Mouse (Mus musculus): ENCODE measurements around the gene Fmo5. TPM values are rescaled to one million over a fixed set of nuclear protein-coding genes. Genes with fewer than 3 reads are reported as not detected.

Gene Fmo5
- polyA plus RNA-seq, 1 experiment from 2014 or later = 2.8 TPM

- no peaks in the 10 kb centered on the region for H3K9me3 ChIP-seq (replicated peaks; ENCODE audit: control insufficient read depth, low read length)
- no peak for ATAC-seq (replicated peaks; ENCODE audit: insufficient number of reproducible peaks, low FRiP score, low TSS enrichment)
- no peak overlapping the region for H3K4me2 ChIP-seq
- 83% methylated on average over 3 of the region's 3 CpGs for WGBS (ENCODE audit: insufficient replicate concordance)
- no peak overlapping the region for H3K4me3 ChIP-seq (ENCODE audit: low read depth, low read length)
- H3K27ac ChIP-seq (ENCODE audit: low read depth, low read length) = no peak overlapping the region
- peaks cover 2% of the 10 kb centered on the region; the same call in 1 of the 2 replicates for H3K27me3 ChIP-seq (ENCODE audit: control insufficient read depth, insufficient read depth, low read length)
- peaks cover 6% of the 10 kb centered on the region; the same call in 1 of the 2 replicates for H3K4me1 ChIP-seq (ENCODE audit: control insufficient read depth, insufficient read depth, low read length)
- H3K9ac ChIP-seq (ENCODE audit: low read depth, low read length) = no peak overlapping the region
- H3K36me3 ChIP-seq (ENCODE audit: control insufficient read depth, insufficient read depth, low read length) = no peaks in the 10 kb centered on the region
Measured at GRCm38 (mm10) chr3:97678416-97678815, 49.8 kb downstream of the Fmo5 start.

GRCm38 (mm10) chr3:97680631-97681320 lies 52.2 kb downstream of the Fmo5 start:
- Histone ChIP-seq H3K4me2 (peak overlapping the region; percentile 90), H3K27me3 (ENCODE audit: control insufficient read depth, insufficient read depth, low read length) (peaks cover 2% of the 10 kb centered on the region; the same call in 1 of the 2 replicates), H3K36me3 (ENCODE audit: control insufficient read depth, insufficient read depth, low read length) (no peaks in the 10 kb centered on the region), H3K4me1 (ENCODE audit: control insufficient read depth, insufficient read depth, low read length) (peaks cover 14% of the 10 kb centered on the region; the same call in 1 of the 2 replicates), H3K9ac (ENCODE audit: low read depth, low read length) (peak overlapping the region; percentile 59), H3K27ac (ENCODE audit: low read depth, low read length) (0 out of 2 replicates have a peak overlapping the region, but pooled peaks have one; percentile 25), H3K4me3 (ENCODE audit: low read depth, low read length) (peak overlapping the region; percentile 37), H3K9me3 (replicated peaks; ENCODE audit: control insufficient read depth, low read length) (no peaks in the 10 kb centered on the region)
- peak; percentile 62 for ATAC-seq (replicated peaks; ENCODE audit: insufficient number of reproducible peaks, low FRiP score, low TSS enrichment)
- 2% methylated on average over 28 of the region's 28 CpGs for WGBS (ENCODE audit: insufficient replicate concordance)

- Histone ChIP-seq H3K9me3 (replicated peaks; ENCODE audit: control insufficient read depth, low read length) (no peaks in the 10 kb centered on the region), H3K27me3 (ENCODE audit: control insufficient read depth, insufficient read depth, low read length) (peaks cover 2% of the 10 kb centered on the region; the same call in 1 of the 2 replicates), H3K4me2 (peak overlapping the region; percentile 90), H3K27ac (ENCODE audit: low read depth, low read length) (no peak overlapping the region), H3K4me1 (ENCODE audit: control insufficient read depth, insufficient read depth, low read length) (peaks cover 14% of the 10 kb centered on the region; the same call in 1 of the 2 replicates), H3K36me3 (ENCODE audit: control insufficient read depth, insufficient read depth, low read length) (no peaks in the 10 kb centered on the region), H3K9ac (ENCODE audit: low read depth, low read length) (peak overlapping the region; percentile 59), H3K4me3 (ENCODE audit: low read depth, low read length) (peak overlapping the region; percentile 37)
- under 1% methylated on average over 33 of the region's 33 CpGs for WGBS (ENCODE audit: insufficient replicate concordance)
- peak; percentile 15; the same call in 1 of the 2 replicates for ATAC-seq (replicated peaks; ENCODE audit: insufficient number of reproducible peaks, low FRiP score, low TSS enrichment)
Measured at GRCm38 (mm10) chr3:97681321-97682158, 52.9 kb downstream of the Fmo5 start.

- Histone ChIP-seq H3K4me1 (ENCODE audit: control insufficient read depth, insufficient read depth, low read length) (peaks cover 14% of the 10 kb centered on the region; the same call in 1 of the 2 replicates), H3K4me2 (peak overlapping the region; percentile 90), H3K9ac (ENCODE audit: low read depth, low read length) (peak overlapping the region; percentile 59; the same call in 1 of the 2 replicates), H3K4me3 (ENCODE audit: low read depth, low read length) (peak overlapping the region; percentile 37), H3K27ac (ENCODE audit: low read depth, low read length) (no peak overlapping the region), H3K27me3 (ENCODE audit: control insufficient read depth, insufficient read depth, low read length) (peaks cover 2% of the 10 kb centered on the region; the same call in 1 of the 2 replicates), H3K36me3 (ENCODE audit: control insufficient read depth, insufficient read depth, low read length) (no peaks in the 10 kb centered on the region), H3K9me3 (replicated peaks; ENCODE audit: control insufficient read depth, low read length) (no peaks in the 10 kb centered on the region)
- 2% methylated on average over 11 of the region's 11 CpGs for WGBS (ENCODE audit: insufficient replicate concordance)
- ATAC-seq (replicated peaks; ENCODE audit: insufficient number of reproducible peaks, low FRiP score, low TSS enrichment) = no peak
Measured at GRCm38 (mm10) chr3:97682159-97682502, 53.5 kb downstream of the Fmo5 start.

GRCm38 (mm10) chr3:97682576-97682975 lies 54.0 kb downstream of the Fmo5 start:
- Histone ChIP-seq H3K4me1 (ENCODE audit: control insufficient read depth, insufficient read depth, low read length) (peaks cover 14% of the 10 kb centered on the region; the same call in 1 of the 2 replicates), H3K36me3 (ENCODE audit: control insufficient read depth, insufficient read depth, low read length) (no peaks in the 10 kb centered on the region), H3K27ac (ENCODE audit: low read depth, low read length) (no peak overlapping the region), H3K9ac (ENCODE audit: low read depth, low read length) (no peak overlapping the region), H3K9me3 (replicated peaks; ENCODE audit: control insufficient read depth, low read length) (no peaks in the 10 kb centered on the region), H3K4me2 (peak overlapping the region; percentile 90), H3K4me3 (ENCODE audit: low read depth, low read length) (peak overlapping the region; percentile 37), H3K27me3 (ENCODE audit: control insufficient read depth, insufficient read depth, low read length) (peaks cover 2% of the 10 kb centered on the region; the same call in 1 of the 2 replicates)
- ATAC-seq (replicated peaks; ENCODE audit: insufficient number of reproducible peaks, low FRiP score, low TSS enrichment) = no peak
- 28% methylated on average over 5 of the region's 5 CpGs for WGBS (ENCODE audit: insufficient replicate concordance)

GRCm38 (mm10) chr3:97683560-97684195 lies 55.1 kb downstream of the Fmo5 start:
- Histone ChIP-seq H3K9me3 (replicated peaks; ENCODE audit: control insufficient read depth, low read length) (no peaks in the 10 kb centered on the region), H3K27me3 (ENCODE audit: control insufficient read depth, insufficient read depth, low read length) (0 out of 2 replicates have a peak, but pooled peaks cover 2% of the 10 kb centered on the region), H3K9ac (ENCODE audit: low read depth, low read length) (no peak overlapping the region), H3K27ac (ENCODE audit: low read depth, low read length) (peak overlapping the region; percentile 25; the same call in 1 of the 2 replicates), H3K36me3 (ENCODE audit: control insufficient read depth, insufficient read depth, low read length) (no peaks in the 10 kb centered on the region), H3K4me1 (ENCODE audit: control insufficient read depth, insufficient read depth, low read length) (peaks cover 14% of the 10 kb centered on the region; the same call in 1 of the 2 replicates), H3K4me2 (peak overlapping the region; percentile 61), H3K4me3 (ENCODE audit: low read depth, low read length) (peak overlapping the region; percentile 18)
- ATAC-seq (replicated peaks; ENCODE audit: insufficient number of reproducible peaks, low FRiP score, low TSS enrichment) = 0 out of 2 replicates have a peak, but pooled peaks have one; percentile 33
- 5% methylated on average over 16 of the region's 16 CpGs for WGBS (ENCODE audit: insufficient replicate concordance)

- Histone ChIP-seq H3K36me3 (ENCODE audit: control insufficient read depth, insufficient read depth, low read length) (peaks cover 3% of the 10 kb centered on the region; the same call in 1 of the 2 replicates), H3K9me3 (replicated peaks; ENCODE audit: control insufficient read depth, low read length) (no peaks in the 10 kb centered on the region), H3K9ac (ENCODE audit: low read depth, low read length) (no peak overlapping the region), H3K4me1 (ENCODE audit: control insufficient read depth, insufficient read depth, low read length) (peaks cover 17% of the 10 kb centered on the region; the same call in 1 of the 2 replicates), H3K27me3 (ENCODE audit: control insufficient read depth, insufficient read depth, low read length) (no peaks in the 10 kb centered on the region), H3K27ac (ENCODE audit: low read depth, low read length) (no peak overlapping the region), H3K4me3 (ENCODE audit: low read depth, low read length) (no peak overlapping the region), H3K4me2 (no peak overlapping the region)
- WGBS (ENCODE audit: insufficient replicate concordance) = 72% methylated on average over 4 of the region's 4 CpGs
- ATAC-seq (replicated peaks; ENCODE audit: insufficient number of reproducible peaks, low FRiP score, low TSS enrichment) = no peak
Measured at GRCm38 (mm10) chr3:97686372-97687117, 57.9 kb downstream of the Fmo5 start.
